Mouse (Mus musculus) Muller cell, postnatal 12 days (primary cell): ENCODE measurements around the gene Ctcf.

Experiments used
- DNase-seq: peaks from one replicate; pipeline ENCODE4 v3.0.0-alpha.2; 2015; ENCODE audit errors: inconsistent ontology term

Gene Ctcf

DNA sequence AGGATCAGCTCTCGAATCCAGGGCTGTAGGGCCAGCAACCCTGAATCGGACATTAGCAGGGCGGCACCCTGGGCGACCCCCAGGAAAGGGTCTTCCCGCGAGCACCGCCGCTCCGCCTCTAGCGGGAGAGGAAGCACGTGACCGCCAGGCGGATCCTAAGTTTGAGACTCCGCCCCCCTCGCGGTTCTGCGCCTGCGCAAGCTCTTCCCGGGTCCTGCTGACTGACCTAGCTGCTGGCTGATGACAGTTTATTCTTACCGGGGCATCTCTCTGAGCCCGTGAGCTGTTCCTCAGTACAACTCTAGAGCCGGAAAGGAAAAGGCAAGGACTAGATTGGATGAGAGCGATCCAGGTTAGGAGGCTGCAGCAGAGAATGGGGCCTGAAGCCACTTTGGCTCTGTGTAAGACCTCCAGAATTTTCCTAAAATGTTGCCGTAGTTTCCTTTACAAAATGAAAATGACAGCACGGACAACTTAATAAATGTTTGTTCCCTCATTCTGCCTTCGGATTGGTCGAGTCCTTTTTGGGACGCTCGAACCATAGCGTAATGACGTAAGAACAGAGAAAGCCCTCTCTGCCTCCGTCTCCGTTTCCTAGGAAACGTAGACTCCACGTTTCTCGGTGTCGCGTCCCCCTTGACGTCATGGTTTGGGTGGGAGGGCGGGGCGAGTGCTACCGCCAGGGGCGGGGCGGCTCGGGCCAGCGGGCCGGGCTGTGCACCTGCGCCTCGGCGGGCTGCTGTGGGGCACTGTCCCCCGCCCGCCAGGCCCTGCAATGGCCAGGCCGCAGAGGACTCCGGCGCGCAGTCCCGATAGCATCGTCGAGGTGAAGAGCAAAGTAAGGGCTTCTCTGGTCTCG, 64.8 kb downstream of the Ctcf start, which contains the start of the genes Acd and Pard6a:
Acd (minus strand) TSS at position 137 of the 859 bp plus-strand sequence.
Pard6a (plus strand) TSS at position 183 of the 859 bp plus-strand sequence.
- DNase-seq: peak; percentile 98

- DNase-seq: no peak
Observed at GRCm38 (mm10) chr8:105702001-105702401, 65.6 kb downstream of the Ctcf start.

- no peak for DNase-seq
Observed at GRCm38 (mm10) chr8:105702731-105703415, 66.5 kb downstream of the Ctcf start.

DNA sequence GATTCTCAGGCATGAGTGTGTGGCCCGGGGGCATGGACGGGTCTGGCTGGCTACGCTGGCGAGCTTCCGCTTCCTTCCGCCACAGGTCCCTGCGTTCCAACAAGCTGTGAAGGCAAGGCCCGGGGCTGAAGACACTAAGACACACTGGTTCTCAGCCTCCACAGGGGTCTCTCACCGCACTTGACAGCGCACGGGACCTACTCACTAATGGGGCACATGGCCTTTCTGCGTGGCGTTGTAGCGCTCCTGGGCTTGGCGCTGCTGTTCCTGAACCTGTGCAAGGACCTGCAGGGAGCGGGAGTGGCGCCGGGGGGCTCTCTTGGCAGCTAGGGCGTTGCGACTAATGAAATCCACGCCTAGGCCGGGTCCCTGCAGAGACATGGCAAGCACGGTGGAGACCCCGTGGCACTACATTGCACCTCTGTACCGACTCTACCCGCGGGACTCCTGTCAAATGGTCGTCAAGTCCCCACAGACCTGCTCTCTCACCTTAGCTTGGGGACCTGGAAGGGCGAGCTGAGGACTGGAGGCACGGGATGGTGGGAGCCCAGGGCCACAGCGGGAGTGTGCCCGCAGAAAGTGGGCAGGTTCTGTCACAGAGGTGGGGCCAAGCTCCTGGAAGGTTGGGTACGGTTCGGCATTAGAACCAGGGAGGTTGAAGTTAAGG, 67.9 kb downstream of the Ctcf start:
- DNase-seq: no peak

GRCm38 (mm10) chr8:105704955-105705354, 68.6 kb downstream of the Ctcf start:
- no peak for DNase-seq

GRCm38 (mm10) chr8:105706426-105706825, 70.1 kb downstream of the Ctcf start:
- DNase-seq: no peak

GRCm38 (mm10) chr8:105707498-105708403, 71.4 kb downstream of the Ctcf start, which contains the start of the genes 4933405L10Rik and Enkd1:
4933405L10Rik (plus strand) TSS chr8:105707655.
Enkd1 (minus strand) TSS chr8:105708210.
- DNase-seq: peak; percentile 74

DNA sequence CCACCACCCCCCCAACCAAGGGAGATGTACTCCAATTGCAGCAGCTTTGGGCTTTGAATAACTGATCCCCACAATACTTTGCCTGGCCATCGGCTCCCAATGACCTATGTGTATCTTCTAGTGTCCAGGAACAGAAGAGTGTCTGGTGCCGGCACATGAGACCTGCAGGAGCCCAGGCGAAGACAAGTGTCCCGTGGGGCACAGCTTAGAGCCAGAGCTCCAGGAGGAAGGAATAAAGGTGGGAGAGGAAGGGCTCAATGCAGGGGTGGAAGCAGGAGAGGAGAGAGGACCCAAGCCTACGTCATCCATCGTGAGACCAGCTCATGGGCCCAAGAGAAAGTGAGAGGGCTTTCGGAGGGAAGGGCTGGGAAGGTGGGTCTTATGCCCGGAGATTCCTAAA, 72.3 kb downstream of the Ctcf start:
- no peak for DNase-seq

- no peak for DNase-seq
Observed at GRCm38 (mm10) chr8:105709317-105709716, 72.9 kb downstream of the Ctcf start.

DNA sequence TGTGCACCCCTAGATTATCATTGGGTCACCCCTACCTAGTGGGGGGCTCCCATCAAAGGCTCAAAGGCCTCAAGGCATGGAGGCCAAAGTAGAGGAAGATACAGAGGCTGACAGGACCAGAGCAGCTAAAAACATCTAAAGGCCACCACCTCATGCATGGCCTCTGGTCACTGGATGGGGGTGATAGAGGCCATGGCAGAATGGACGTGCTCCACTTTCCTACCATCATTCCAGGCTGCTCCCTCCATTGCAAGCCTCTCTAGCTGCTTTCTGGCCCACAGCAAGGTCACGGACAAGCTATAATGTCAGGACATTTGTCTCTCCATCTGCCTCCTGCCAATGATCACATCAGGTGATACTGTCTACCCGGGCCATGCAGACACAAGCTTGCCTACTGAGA, 75.9 kb downstream of the Ctcf start:
- no peak for DNase-seq

GRCm38 (mm10) chr8:105714139-105714538, 77.8 kb downstream of the Ctcf start:
- DNase-seq: peak; percentile 77

DNA sequence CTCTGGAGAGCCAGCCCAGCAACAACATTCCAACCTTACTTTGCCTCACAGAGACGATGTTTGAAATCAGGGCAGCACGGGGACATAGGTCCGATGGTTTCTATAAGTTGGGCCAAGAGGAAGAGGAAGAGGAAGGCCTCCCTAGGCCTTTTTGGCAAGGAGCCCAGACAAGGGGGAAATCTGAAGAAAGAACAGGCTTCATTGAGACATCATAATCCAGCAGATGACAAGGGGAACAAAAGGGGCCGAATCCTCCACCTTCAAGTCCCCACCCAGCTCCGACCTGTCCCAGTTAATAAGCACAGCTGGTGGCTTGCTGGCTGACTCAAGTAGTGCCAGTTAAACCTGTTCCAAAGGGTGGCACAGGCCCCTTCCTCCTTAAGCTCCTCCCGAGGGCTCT, 78.7 kb downstream of the Ctcf start:
- no peak for DNase-seq

DNA sequence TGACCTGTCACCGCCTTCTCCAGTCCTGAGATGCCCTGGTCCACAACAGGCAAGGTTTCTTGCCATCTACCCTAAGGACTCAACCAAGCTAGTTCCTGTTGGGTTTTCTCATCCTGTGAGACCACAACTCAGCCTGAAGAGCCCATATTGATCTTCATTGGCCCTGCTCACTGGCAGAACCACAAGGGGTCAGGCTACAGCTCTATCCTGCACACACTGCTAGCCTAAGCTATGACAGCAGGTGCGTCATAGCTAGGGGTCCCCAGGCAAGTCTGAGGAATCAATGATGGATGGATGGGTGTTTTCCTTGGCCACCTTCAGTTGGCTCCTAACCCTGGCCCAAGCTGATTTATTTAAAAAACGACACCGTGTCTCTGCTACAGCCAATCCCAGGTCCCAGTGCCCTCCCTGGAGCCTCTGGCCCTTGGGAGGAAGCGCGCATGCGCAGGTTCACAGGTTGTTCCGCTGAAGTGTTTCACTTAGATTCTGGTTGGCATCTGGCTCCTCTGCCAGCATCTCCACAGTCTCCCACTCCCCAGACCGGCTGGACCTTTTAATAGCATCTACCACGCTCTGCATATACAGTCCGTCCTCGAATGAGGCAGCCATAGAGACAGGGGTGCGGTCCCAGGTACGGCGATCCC, 80.1 kb downstream of the Ctcf start:
- no peak for DNase-seq

GRCm38 (mm10) chr8:105719637-105720036, 83.3 kb downstream of the Ctcf start:
- DNase-seq: no peak

GRCm38 (mm10) chr8:105722861-105723260, 86.5 kb downstream of the Ctcf start:
- DNase-seq: no peak

DNA sequence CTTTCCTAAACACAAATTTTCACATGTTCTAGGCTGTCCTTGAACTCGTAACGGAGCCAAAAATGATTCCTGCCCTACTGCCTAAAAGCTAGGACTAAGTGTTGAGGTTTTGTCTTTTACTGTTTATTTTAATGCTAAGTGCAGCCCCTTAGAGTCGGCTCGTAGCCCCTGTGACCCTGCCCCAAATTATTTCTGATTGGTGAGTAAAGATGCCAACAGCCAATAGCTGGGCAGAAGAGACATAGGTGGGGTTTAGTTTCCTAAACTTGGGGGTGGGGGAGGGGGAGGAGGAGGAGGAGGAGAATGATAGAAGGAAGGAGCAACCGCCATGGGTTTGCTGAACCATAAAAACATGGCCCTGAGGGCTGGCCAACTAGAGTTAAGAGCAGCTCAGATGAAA, 89.4 kb downstream of the Ctcf start:
- DNase-seq: no peak

- DNase-seq: no peak
Observed at GRCm38 (mm10) chr8:105727397-105728124, 91.2 kb downstream of the Ctcf start.

DNA sequence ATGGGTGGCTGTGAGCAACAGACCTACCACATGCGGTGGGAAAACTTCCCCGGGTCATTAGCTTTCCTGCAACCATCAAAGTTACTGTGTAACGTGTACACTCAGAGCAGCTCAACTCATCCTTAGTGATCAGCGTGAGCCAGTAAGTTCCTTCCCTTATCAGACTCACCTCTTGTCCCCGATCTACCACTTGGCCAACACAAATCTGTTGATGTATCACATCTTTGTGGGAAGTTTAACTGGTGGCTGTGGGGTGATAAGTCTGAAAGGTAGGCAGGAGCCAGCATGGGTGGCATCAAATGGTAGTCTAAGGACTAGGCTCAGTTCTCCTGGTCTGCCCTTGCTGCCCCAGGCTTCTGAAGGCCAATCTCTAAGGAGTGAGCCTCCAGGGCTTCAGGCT, 95.8 kb downstream of the Ctcf start:
- DNase-seq: no peak
